Mouse (Mus musculus): Measurements from ENCODE around the gene Spef1. TPM values are rescaled to one million over a fixed set of nuclear protein-coding genes. Genes with fewer than 3 reads are reported as not detected.

Spef1 gene
- polyA plus RNA-seq, 1 experiment, result 9.9 TPM

DNA sequence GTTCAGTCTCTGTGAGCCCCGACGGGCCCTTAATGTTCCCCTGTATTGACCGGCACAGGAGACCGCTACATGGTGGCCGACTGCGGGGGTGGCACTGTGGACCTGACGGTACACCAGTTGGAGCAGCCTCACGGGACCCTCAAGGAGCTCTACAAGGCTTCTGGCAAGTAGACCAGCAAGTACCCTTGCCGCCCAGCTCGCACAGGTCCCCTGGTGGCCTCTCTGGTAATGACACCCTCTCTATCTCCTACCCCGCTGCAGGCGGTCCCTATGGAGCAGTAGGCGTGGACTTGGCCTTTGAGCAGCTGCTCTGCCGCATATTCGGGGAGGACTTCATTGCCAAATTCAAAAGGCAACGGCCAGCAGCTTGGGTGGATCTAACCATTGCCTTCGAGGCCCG is 44.5 kb downstream of the Spef1 start:
- TF ChIP-seq POLR2A (IDR thresholded peaks at IDR 0.05; ENCODE audit: borderline replicate concordance, insufficient read depth, low read length) (no peak), CTCF (IDR thresholded peaks at IDR 0.05; ENCODE audit: borderline replicate concordance, insufficient read depth, low read depth, low read length) (peak; percentile 51)
- DNase-seq, result peak in 1 of 2 experiments; percentile 20

DNA sequence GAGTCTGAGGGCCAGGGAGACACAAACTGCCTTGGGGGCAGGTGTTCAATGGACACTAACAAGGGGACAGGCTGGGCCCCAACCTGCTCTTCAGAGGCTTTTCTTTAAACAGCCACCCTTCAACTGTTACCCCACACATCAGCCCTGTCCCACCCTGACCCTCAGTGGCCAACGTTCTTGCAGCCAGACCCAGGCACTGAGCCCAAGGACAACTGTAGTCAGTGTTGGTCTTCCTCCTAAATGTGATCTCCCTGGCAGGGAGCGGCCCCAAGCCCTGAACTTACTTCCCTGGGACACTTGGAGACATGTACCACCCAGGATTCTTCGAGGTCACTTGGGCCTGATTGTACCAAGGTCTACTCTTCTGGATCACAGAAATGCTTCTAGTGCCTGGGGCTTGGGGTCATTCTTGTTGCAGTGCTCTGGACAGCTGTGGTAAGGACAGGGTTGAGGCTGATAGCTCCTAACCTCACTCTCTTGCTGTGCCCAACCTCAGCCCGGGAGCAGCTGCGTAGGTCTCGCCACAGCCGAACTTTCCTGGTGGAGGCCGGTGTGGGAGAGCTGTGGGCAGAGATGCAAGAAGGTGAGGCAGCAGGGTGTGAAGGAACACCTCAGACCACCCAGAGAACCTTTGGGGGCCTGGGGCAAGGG is 45.6 kb downstream of the Spef1 start:
- Histone ChIP-seq H3K27me3 (ENCODE audit: control insufficient read depth, insufficient read depth, low read length) (no peaks in the 10 kb centered on the region), H3K4me1 (ENCODE audit: control insufficient read depth, insufficient read depth, low read length) (no peaks in the 10 kb centered on the region), H3K27ac (ENCODE audit: insufficient read depth, low read length) (no peak overlapping the region), H3K4me3 (replicated peaks; ENCODE audit: insufficient read depth, low read depth, low read length) (no peak overlapping the region)
- TF ChIP-seq POLR2A (IDR thresholded peaks at IDR 0.05; ENCODE audit: borderline replicate concordance, insufficient read depth, low read length), result no peak
- TF ChIP-seq CTCF (IDR thresholded peaks at IDR 0.05; ENCODE audit: borderline replicate concordance, insufficient read depth, low read depth, low read length), result no peak
- no peak for DNase-seq
- WGBS, result 89% methylated on average over 8 of the region's 8 CpGs

More for the DNA sequence above, 44.5 kb downstream of the Spef1 start:
- Histone ChIP-seq H3K27me3 (ENCODE audit: control insufficient read depth, insufficient read depth, low read length) (no peaks in the 10 kb centered on the region), H3K27ac (ENCODE audit: insufficient read depth, low read length) (no peak overlapping the region), H3K4me3 (replicated peaks; ENCODE audit: insufficient read depth, low read depth, low read length) (no peak overlapping the region), H3K4me1 (ENCODE audit: control insufficient read depth, insufficient read depth, low read length) (no peaks in the 10 kb centered on the region)
- 25% methylated on average over 18 of the region's 18 CpGs for WGBS

DNA sequence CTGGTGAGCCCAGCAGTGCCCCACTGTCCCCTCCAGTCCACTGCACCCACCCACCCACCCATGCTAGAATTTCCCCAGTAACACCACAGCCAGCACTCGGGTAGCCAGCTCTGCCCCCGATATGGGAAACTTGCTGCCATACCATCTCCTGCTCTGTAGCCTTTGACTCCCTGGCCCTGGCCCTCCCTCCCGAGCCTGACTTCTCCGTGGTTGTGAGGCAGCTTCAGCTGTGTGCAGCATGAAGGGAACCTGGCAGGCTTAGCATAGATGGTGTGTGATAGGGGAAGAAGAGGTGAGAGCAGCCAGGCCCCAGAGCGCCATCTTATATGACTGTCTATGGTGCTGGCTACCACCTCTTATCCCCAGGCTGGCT is 46.6 kb downstream of the Spef1 start:
- Histone ChIP-seq H3K4me3 (replicated peaks; ENCODE audit: insufficient read depth, low read depth, low read length) (no peak overlapping the region), H3K27me3 (ENCODE audit: control insufficient read depth, insufficient read depth, low read length) (no peaks in the 10 kb centered on the region), H3K27ac (ENCODE audit: insufficient read depth, low read length) (no peak overlapping the region), H3K4me1 (ENCODE audit: control insufficient read depth, insufficient read depth, low read length) (no peaks in the 10 kb centered on the region)
- no peak for TF ChIP-seq POLR2A (IDR thresholded peaks at IDR 0.05; ENCODE audit: borderline replicate concordance, insufficient read depth, low read length)
- no peak for TF ChIP-seq CTCF (IDR thresholded peaks at IDR 0.05; ENCODE audit: borderline replicate concordance, insufficient read depth, low read depth, low read length)
- whole genome bisulfite sequencing, result 60% methylated on average over 5 of the region's 5 CpGs
- DNase-seq, result no peak

DNA sequence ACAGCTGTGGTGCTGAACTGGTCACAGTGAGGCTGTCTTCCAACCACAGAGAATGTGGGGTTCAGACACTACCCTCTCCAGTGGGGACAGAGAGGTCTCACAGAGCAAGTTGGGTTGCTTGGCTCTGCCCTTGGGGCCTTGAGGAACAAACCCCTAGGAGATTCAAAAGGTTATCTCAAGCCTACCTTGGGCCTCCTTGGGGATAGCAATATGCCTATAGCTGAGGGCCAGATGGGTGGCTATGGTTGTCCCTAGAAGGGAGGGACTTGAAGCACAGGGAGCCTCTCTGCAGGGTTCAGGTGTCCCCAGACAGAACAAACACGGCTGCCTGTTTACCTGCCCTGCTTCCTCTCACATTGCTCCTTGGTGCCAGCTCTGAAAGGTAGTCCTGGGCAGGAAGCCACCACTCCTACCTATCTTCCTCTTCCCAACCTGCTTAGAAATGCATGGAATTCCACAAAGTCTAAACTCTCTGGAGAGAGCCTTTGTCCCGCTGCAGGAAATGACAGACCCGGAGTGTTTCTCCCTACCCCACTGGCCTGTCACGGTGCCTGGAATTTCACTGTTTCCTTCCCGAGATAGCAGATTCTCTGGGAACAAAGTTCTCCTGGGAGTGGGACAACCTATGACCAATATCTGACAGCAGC is 47.1 kb downstream of the Spef1 start:
- Histone ChIP-seq H3K27ac (ENCODE audit: insufficient read depth, low read length) (no peak overlapping the region), H3K4me1 (ENCODE audit: control insufficient read depth, insufficient read depth, low read length) (no peaks in the 10 kb centered on the region), H3K27me3 (ENCODE audit: control insufficient read depth, insufficient read depth, low read length) (no peaks in the 10 kb centered on the region), H3K4me3 (replicated peaks; ENCODE audit: insufficient read depth, low read depth, low read length) (no peak overlapping the region)
- no peak for DNase-seq
- 52% methylated on average over 5 of the region's 5 CpGs for WGBS
- no peak for TF ChIP-seq POLR2A (IDR thresholded peaks at IDR 0.05; ENCODE audit: borderline replicate concordance, insufficient read depth, low read length)
- TF ChIP-seq CTCF (IDR thresholded peaks at IDR 0.05; ENCODE audit: borderline replicate concordance, insufficient read depth, low read depth, low read length), result no peak

DNA sequence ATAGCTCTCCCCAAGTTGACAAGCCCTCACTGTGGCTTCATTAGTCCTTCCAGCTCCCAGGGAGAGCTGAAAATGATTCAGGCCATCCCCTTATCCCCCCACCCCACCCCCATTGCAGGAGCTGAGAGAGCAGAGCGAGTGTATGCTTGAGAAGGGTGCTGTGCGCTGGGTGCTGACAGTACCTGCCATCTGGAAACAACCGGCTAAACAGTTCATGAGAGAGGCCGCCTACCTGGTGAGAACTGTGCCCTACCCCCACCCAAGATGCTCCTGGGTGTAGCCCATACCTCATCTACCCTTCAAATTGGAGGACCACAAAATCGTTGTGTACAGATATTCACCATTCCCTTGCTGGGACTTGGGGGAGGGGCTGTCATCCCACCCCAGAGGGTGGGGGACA is 47.8 kb downstream of the Spef1 start:
- Histone ChIP-seq H3K4me1 (ENCODE audit: control insufficient read depth, insufficient read depth, low read length) (no peaks in the 10 kb centered on the region), H3K27ac (ENCODE audit: insufficient read depth, low read length) (no peak overlapping the region), H3K4me3 (replicated peaks; ENCODE audit: insufficient read depth, low read depth, low read length) (no peak overlapping the region), H3K27me3 (ENCODE audit: control insufficient read depth, insufficient read depth, low read length) (no peaks in the 10 kb centered on the region)
- DNase-seq, result no peak
- TF ChIP-seq POLR2A (IDR thresholded peaks at IDR 0.05; ENCODE audit: borderline replicate concordance, insufficient read depth, low read length), result no peak
- no peak for TF ChIP-seq CTCF (IDR thresholded peaks at IDR 0.05; ENCODE audit: borderline replicate concordance, insufficient read depth, low read depth, low read length)
- WGBS, result 84% methylated on average over 5 of the region's 5 CpGs

DNA sequence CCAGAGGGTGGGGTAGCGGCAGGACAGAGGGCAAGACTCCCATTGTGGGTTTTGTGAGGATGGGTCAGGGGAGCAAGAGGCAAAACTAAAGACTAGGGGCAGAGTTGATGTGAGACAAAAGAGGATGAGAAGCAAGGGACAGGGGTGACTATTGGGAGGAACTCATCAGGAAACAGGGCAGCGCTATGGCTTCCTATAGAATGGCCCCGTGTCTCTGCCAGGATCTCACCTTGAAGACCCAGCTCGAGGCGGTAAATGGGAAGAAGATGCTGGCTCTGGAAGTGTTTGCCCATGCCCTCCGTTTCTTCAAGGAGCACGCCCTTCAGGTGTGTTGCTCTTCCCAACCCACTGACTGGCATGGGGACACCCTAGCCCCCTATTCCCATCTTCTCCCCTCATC is 48.3 kb downstream of the Spef1 start:
- H3K4me3 ChIP-seq (replicated peaks; ENCODE audit: insufficient read depth, low read depth, low read length), result no peak overlapping the region
- TF ChIP-seq CTCF (IDR thresholded peaks at IDR 0.05; ENCODE audit: borderline replicate concordance, insufficient read depth, low read depth, low read length), result no peak

DNA sequence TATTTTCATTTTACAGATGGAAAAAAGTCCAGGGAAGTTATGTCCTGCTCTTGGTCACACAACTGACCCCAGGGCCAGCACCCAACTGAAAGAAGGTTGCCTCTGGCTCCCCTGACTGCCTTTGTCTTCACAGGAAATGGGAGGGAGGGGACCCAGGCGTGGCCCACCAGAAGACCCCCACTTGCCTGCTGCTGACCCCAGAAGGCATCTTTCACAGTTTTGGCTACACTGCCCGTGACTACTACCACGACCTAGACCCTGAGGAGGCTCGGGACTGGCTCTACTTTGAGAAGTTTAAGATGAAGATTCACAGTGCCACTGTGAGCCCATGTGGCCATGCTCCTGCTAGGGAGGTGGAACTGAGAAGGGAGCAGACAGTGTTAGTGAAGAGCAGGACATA is 48.8 kb downstream of the Spef1 start:
- WGBS, result 79% methylated on average over 4 of the region's 4 CpGs
- H3K4me3 ChIP-seq (replicated peaks; ENCODE audit: insufficient read depth, low read depth, low read length), result no peak overlapping the region
- no peak overlapping the region for H3K27ac ChIP-seq (ENCODE audit: insufficient read depth, low read length)
- TF ChIP-seq CTCF (IDR thresholded peaks at IDR 0.05; ENCODE audit: borderline replicate concordance, insufficient read depth, low read depth, low read length), result no peak
- TF ChIP-seq POLR2A (IDR thresholded peaks at IDR 0.05; ENCODE audit: borderline replicate concordance, insufficient read depth, low read length), result no peak
- DNase-seq, result no peak
- H3K4me1 ChIP-seq (ENCODE audit: control insufficient read depth, insufficient read depth, low read length), result no peaks in the 10 kb centered on the region
- H3K27me3 ChIP-seq (ENCODE audit: control insufficient read depth, insufficient read depth, low read length), result no peaks in the 10 kb centered on the region

More for the DNA sequence above, 48.3 kb downstream of the Spef1 start:
- WGBS, result 84% methylated on average over 7 of the region's 7 CpGs
- Histone ChIP-seq H3K27ac (ENCODE audit: insufficient read depth, low read length) (no peak overlapping the region), H3K4me1 (ENCODE audit: control insufficient read depth, insufficient read depth, low read length) (no peaks in the 10 kb centered on the region), H3K27me3 (ENCODE audit: control insufficient read depth, insufficient read depth, low read length) (no peaks in the 10 kb centered on the region)
- no peak for DNase-seq

DNA sequence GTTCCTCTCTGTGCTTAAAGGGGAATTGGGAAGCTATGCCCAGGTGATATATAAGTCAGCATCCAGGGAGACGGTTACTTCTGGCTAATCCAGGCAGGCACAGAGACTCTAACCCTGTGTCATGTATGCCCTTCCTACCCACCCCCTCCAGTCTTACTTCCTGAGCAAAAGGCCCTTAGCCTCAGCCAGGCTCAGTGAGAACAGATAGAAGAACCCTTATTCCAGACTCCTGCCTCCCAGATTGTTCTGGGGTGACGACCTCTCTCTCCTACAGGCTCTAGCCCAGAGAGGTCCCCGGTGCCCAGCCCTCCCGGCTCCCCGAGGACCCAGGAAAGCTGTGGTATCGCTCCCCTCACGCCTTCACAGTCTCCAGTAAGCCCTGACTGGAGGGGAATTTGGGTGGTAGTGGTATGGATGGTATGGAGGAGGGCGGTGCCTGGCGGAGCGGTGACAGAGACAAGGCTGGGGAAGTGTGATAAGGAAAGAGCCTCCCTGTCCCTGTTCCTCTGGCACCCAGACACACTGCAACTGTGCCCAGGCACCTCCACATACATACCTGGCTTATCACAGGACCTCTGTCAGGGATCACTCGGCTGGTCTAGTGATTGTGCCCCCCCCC is 51.5 kb downstream of the Spef1 start:
- WGBS, result 79% methylated on average over 11 of the region's 11 CpGs
- no peak for TF ChIP-seq POLR2A (IDR thresholded peaks at IDR 0.05; ENCODE audit: borderline replicate concordance, insufficient read depth, low read length)
- no peak for TF ChIP-seq CTCF (IDR thresholded peaks at IDR 0.05; ENCODE audit: borderline replicate concordance, insufficient read depth, low read depth, low read length)
- Histone ChIP-seq H3K4me3 (replicated peaks; ENCODE audit: insufficient read depth, low read depth, low read length) (no peak overlapping the region), H3K27ac (ENCODE audit: insufficient read depth, low read length) (no peak overlapping the region), H3K27me3 (ENCODE audit: control insufficient read depth, insufficient read depth, low read length) (no peaks in the 10 kb centered on the region), H3K4me1 (ENCODE audit: control insufficient read depth, insufficient read depth, low read length) (no peaks in the 10 kb centered on the region)
- DNase-seq, result no peak

Data from cerebellum, adult 2 months (tissue).